ENCODE assay signal across 7 mouse cellular contexts in the genomic region with DNA sequence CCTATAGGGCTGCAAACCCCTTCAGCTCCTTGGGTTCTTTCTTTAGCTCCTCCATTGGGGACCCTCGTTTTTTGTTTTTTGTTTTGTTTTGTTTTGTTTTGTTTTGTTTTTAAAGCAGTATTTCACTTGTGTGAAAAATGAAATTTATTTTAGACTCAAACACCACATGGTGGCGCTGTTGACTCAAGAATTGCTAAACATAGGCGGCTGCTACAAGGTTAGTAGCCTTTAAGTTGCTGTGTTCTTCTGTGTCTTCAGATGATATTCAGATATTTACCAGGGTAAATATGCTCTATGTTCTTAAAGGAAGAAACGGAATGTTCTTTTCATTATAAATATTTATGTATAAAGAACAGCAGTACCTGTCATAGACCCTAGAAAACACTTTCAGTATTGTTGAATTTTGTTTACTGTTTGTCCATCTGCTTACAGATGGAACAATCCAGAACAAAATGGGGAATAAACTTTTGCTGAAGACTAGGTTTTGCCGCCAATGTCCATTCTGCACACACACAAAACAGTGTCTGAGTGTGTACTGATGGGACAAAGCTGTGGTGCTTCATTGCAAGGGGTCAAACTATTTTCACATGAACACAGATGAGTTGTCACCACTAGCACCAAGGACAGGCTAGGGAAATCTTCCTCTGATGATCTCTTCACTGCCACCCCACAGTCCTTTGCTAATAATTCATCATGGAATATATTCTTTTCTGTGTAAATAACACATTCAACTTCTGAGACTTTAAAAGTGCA.
DNase-seq lines count a peak whose midpoint lies in the region; ATAC-seq lines count a peak whose summit lies in the region.

No protein-coding gene starts in this region.

- peak; percentile 84 for DNase-seq in 3T3-L1 (ENCODE audit: low read depth, low spot score)
- peak; percentile 66 for DNase-seq in CD4-positive helper T cell, adult 2 months (ENCODE audit: low read depth, low spot score)
- peak; percentile 46 for DNase-seq in c-Kit-positive CD71-positive TER-119-negative erythroid progenitor cells, embryonic 14.5 days (ENCODE audit: low read depth)
- peak; percentile 42 for DNase-seq in kidney, postnatal 14 days
- DNase-seq in lung, postnatal 10 days = peak; percentile 64
- DNase-seq in right cerebral cortex, adult 2 months (ENCODE audit: low spot score in 2 of 2) = peak; percentile 59 to 72

- ATAC-seq in frontal cortex, adult (ENCODE audit: low TSS enrichment) = peak; percentile 57; the same call in 1 of the 2 replicates

Comparison
In these comparisons a context has a peak if more than half of its experiments do, and no peak if none do; other contexts are left out.
1. Peak in every context shown above with its lines: DNase-seq and ATAC-seq.